Mouse (Mus musculus) urinary bladder, postnatal 14 days (tissue): ENCODE measurements at regions not wholly inside any gene's neighbourhood (a gene's known extent, or its start where the extent isn't known, plus 50 kb on each side); places are given as distances from the start of the nearest gene placed in this dataset.
"Not testable (repeated sequence)": the region's sequence is repeated elsewhere in the genome, so short reads cannot be mapped to it uniquely, and the experiment has no call there.

Experiments used
- DNase-seq: peaks from one replicate; pipeline ENCODE4 v3.0.0; 2021; ENCODE audit warnings: low spot score

GRCm38 (mm10) chr5:118459391-118459792, 101.1 kb upstream of the Med13l start:
- DNase-seq = peak; percentile 60

DNA sequence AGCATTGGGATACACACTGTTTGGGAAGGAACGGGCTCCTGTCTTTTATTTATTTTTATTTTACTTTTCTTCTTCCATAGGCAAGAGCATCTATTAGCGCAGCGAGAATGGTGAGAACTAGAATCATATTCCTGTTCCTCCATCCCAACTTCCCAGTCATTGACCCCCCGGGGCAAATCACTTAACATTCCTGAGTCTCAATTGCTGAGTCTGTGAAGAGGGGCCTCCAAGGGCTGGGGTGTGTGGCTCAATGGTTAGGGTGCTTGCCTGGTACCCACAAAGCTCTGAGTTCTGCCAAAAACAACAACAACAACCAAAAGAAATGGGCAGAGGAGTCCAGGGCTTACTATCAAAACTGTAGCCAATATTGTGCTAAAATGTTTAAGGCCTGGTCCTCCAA, 98.5 kb upstream of the Med13l start:
- no peak for DNase-seq

DNA sequence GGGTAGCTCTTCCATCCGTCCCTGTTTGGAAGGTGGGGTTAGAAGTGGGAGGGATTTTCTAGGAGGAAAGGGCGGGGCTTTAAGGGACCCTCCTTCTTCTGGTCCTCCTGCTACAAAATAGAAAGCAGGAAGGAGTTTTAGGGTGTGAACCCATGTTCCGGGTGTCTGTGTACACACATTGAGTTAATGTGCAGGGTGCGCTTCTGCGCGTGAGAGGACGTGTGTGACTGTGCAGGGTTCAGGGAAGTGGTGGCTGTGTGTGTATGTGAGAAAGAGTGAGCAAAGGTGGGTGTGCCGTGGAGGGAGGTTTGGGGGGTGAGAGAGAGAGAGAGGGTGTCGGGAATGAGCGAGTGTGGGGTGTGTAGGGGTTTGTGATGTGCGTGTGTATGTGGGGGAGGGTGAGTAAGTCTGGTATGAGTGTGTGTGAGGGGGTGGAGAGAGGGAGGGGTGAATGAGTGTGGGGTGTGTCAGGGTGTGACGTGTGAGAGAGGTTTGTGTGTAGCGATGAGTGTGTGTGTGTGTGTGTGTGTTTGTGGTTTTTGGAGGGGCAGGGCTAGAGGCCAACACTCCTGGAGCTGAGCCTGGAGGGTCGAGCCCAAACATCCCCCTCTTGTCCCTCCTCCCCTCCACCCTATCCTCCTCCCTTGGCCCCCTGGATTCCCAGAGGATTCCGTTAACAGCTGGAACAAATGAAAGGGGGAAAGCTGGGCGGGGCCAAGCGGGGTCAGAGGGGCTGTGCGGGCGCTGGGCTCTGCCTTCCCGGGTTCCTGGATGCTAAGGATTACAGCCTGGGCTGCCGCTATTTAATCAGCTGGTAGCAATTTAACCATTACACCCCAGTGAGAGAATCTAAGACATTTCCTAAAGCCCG, 95.3 kb upstream of the Med13l start:
- peak; percentile 58 for DNase-seq

DNA sequence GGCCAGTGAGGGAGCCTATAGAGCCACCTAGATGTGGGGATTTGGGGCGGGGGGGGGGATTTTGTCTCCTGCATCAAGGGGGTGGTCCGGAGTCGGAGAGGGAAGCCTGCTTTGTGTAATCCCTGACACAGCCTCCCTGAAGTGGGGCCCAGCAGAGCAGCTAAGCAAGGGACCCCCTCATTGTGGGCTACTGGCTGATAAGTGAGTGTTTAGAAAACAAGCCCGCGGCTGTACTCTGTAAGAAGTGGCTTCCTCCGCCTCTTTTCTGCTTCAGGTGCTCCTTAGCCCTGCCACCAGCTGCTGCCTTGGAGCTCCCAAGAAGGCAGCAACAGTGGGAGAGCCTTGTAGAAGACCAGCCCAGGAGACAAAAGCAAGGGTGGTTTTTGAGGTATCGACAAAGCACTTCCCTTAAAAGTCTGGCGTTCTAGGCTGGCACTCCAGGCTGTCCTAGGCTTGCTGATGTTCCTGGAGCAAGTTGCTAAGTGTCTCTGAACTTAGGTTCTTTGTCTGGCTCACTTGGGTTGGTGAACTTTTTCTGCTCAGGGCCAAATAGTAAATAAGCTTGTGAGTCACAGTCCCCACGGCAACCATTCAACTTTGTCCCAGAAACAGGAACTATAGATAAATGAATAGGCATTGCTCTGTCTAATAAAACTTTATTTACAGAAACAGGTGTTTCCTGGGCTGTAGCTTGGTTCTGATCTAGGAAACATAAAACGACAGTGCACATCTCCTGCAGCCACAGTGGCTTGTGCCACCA, 94.3 kb upstream of the Med13l start:
- peak; percentile 46 for DNase-seq

- no peak for DNase-seq
These were observed 91.7 kb upstream of the Med13l start for GRCm38 (mm10) chr5:118468739-118469138.

GRCm38 (mm10) chr5:118471569-118471968, 88.9 kb upstream of the Med13l start:
- no peak for DNase-seq

- no peak for DNase-seq
These were observed 88.2 kb upstream of the Med13l start for GRCm38 (mm10) chr5:118472291-118472690.

- DNase-seq = no peak
These were observed 87.2 kb upstream of the Med13l start for GRCm38 (mm10) chr5:118473128-118473730.

GRCm38 (mm10) chr5:118476597-118476996, 83.9 kb upstream of the Med13l start:
- no peak for DNase-seq

DNA sequence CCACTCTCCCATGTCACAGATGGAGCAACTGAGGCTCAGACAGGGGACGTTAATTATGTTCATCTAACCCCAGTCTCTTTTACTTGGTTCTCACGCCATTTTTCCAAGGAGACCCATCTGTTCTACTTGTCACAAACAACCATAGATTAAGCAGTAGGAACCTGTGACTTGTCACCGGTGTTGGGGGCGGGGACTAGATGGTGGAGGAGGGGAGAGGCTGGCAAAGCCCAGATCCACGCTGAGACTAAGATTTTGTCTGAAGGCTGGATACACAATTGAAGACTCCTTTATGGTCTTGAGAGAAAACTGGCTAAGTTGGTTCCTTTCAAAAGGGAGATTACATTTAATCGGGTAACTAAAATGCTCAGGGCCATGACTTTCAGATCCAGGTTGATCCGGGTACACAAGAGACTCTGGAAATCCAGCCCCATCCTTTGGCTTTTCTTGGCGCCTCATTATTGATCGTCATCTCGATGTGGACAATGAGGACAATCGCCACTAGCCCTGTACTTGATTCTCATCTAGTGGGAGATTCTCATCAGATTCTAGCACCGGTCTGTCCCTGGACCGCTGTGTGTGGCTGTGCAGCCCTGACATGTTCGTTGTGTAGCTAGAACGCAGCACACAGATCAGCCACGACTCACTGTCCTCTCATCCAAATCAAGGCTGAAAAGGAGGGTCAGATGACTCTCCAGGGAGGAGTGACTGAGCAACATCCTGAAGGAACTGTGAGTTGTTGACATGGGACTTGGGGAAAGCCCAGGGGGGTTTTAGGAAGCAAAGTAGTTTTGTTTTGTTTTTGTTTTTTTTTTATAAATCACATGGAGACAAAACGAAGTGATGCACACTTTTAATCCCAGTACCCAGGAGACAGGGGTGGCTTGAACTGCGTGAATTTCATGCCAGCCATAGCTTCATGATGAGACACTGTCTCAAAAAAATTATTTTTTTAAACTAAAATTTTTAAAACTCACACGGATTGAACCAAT, 83.1 kb upstream of the Med13l start:
- no peak for DNase-seq

- DNase-seq = peak; percentile 51
These were observed 82.2 kb upstream of the Med13l start for GRCm38 (mm10) chr5:118478120-118478768.

DNA sequence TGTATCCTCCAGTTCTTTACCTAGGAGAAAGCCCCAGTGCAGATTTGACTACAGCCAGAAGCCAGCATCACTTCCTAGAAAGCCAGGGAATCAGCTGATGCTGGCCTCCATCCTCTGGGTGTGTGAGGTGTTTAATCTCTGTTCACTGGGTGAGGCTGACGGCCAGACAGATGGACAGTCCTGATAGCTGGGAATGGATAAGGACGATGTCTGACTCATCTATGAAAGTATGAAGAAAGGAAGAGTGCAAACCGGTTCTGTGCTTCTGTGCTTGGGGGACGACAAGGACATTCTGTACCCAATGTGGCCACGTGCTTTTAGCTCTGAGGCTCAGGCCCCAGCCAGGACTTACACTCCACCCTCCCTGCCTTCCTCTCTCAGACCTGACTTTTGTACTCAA, 80.5 kb upstream of the Med13l start:
- DNase-seq = peak; percentile 62

GRCm38 (mm10) chr5:118480965-118481793, 79.3 kb upstream of the Med13l start:
- DNase-seq = no peak

- DNase-seq = no peak
These were observed 78.8 kb upstream of the Med13l start for GRCm38 (mm10) chr5:118481794-118482049.

DNA sequence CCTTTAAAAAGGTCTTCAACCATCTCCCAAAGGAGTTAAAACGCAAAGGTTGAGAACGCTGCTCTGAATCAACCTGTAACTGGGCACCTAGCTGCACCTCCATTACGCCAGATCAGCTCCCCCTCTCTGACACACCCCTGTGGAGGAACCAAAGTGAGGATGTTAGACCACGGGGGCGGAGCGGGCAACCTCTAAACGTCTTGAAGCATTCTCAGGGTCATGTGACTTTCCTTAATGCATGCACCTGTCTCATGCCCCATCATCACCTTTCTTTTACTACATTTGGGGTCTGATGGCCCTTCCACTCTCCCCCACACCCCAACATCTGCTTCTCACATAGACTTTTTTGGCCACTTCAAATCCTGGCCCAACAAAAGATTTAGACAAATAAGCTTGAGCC, 77.9 kb upstream of the Med13l start:
- no peak for DNase-seq

- DNase-seq = no peak
These were observed 77.5 kb upstream of the Med13l start for GRCm38 (mm10) chr5:118483001-118483400.

- no peak for DNase-seq
These were observed 76.9 kb upstream of the Med13l start for GRCm38 (mm10) chr5:118483532-118483931.

- no peak for DNase-seq
These were observed 75.3 kb upstream of the Med13l start for GRCm38 (mm10) chr5:118485191-118485590.

- DNase-seq = not testable (repeated sequence)
These were observed 68.0 kb upstream of the Med13l start for GRCm38 (mm10) chr5:118492522-118492921.
